Mouse (Mus musculus): ENCODE data around the gene Ndufa4l2. TPM values are rescaled to one million over a fixed set of nuclear protein-coding genes. Genes with fewer than 3 reads are reported as not detected.

The Ndufa4l2 gene
- polyA plus RNA-seq, 1 experiment from 2014 or later: 67.9 TPM

DNA sequence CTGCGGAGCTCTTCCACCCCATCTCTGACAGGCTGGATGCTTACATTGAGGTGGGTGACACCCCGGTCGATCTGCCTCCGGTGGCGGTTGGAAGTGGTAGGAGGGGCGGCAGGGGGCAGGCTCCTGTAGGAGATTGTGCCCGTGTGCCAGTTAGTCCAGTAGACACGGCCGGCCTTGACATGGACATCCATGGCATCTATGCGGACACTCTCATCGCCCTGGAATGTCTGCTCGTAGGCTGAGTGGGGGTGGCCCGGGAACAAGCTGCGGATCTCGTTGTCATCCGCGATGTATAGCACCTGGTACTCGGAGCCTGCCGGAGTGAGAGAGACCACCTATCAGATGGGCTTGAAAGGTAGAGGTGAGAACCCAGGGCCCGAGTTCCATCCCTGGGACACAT is 29.6 kb downstream of the Ndufa4l2 start:
- H3K4me2 ChIP-seq (ENCODE audit: low read depth, low read length): no peak overlapping the region
- no peaks in the 10 kb centered on the region for H3K27me3 ChIP-seq (ENCODE audit: control insufficient read depth, insufficient read depth, low read depth, low read length)
- no peak overlapping the region for H3K27ac ChIP-seq (ENCODE audit: low read length)
- no peaks in the 10 kb centered on the region for H3K36me3 ChIP-seq (ENCODE audit: control insufficient read depth, insufficient read depth)
- no peaks in the 10 kb centered on the region for H3K4me1 ChIP-seq (ENCODE audit: control insufficient read depth, low read depth, low read length)
- H3K9me3 ChIP-seq (replicated peaks; ENCODE audit: control insufficient read depth, low read length): no peaks in the 10 kb centered on the region
- no peak overlapping the region for H3K4me3 ChIP-seq (ENCODE audit: low read depth, low read length)
- H3K9ac ChIP-seq (ENCODE audit: low read depth, low read length): no peak overlapping the region
- ATAC-seq (ENCODE audit: low read depth): no peak
- WGBS (ENCODE audit: insufficient replicate concordance): 80% methylated on average over 20 of the region's 20 CpGs

DNA sequence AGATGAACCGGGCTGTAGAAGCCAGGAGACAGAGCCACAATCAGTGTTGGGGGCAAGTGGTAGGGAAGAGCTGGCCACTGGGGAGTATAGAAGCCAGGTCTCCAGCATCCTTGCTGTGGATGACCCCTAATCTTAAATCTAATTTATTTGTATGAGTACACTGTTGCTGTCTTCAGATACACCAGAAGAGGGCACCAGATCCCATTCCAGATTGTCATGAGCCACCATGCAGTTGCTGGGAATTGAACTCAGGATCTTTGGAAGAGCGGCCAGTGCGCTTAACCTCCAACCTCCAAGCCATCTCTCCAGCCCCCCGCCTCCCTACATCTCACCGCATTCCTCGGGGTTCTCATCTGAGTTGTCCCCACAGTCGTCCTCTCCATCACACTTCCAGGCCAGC is 31.7 kb downstream of the Ndufa4l2 start:
- Histone ChIP-seq H3K36me3 (ENCODE audit: control insufficient read depth, insufficient read depth) (no peaks in the 10 kb centered on the region), H3K4me1 (ENCODE audit: control insufficient read depth, low read depth, low read length) (no peaks in the 10 kb centered on the region)

DNA sequence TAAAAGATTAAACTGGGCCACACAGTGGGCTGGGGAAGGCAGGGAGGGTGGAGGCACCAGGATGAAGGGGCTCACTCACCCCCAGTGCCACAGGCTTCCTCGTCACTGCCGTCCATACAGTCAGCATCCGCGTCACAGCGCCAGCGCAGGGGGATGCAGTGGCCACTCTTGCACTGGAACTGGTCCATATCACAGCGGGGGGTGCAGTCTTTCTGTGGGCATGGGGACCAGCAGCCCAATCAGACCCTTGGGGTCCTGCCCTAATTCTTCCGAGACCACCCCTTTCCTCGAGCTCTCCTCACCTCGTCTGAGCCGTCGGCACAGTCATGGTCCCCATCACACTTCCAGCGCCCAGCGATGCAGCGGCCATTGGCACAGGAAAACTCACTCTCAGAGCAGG is 33.5 kb downstream of the Ndufa4l2 start:
- no peaks in the 10 kb centered on the region for H3K9me3 ChIP-seq (replicated peaks; ENCODE audit: control insufficient read depth, low read length)
- no peaks in the 10 kb centered on the region for H3K36me3 ChIP-seq (ENCODE audit: control insufficient read depth, insufficient read depth)
- 82% methylated on average over 15 of the region's 15 CpGs for WGBS (ENCODE audit: insufficient replicate concordance)

More for the DNA sequence above, 31.7 kb downstream of the Ndufa4l2 start:
- Histone ChIP-seq H3K4me3 (ENCODE audit: low read depth, low read length) (no peak overlapping the region), H3K27me3 (ENCODE audit: control insufficient read depth, insufficient read depth, low read depth, low read length) (no peaks in the 10 kb centered on the region), H3K9me3 (replicated peaks; ENCODE audit: control insufficient read depth, low read length) (no peaks in the 10 kb centered on the region), H3K27ac (ENCODE audit: low read length) (no peak overlapping the region), H3K9ac (ENCODE audit: low read depth, low read length) (no peak overlapping the region), H3K4me2 (ENCODE audit: low read depth, low read length) (no peak overlapping the region)
- WGBS (ENCODE audit: insufficient replicate concordance): 70% methylated on average over 7 of the region's 7 CpGs
- no peak for ATAC-seq (ENCODE audit: low read depth)

DNA sequence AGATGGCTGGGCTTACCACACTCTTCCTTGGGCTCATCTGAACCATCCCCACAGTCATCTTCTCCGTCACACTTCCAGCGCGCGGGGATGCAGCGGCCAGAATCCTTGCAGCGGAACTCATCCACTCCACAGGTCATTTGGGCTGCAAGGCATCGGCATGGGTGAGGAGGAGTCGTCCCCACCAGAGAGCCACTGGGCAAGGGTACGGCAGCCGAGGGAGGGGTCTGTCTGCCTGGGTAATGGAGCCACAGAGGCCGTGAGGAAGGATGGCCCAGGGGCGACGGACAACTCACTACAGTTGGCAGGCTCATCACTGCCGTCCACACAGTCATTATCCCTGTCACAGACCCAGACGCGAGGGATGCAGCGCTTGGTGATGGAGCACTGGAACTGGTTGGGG is 35.1 kb downstream of the Ndufa4l2 start:
- Histone ChIP-seq H3K4me3 (ENCODE audit: low read depth, low read length) (no peak overlapping the region), H3K27ac (ENCODE audit: low read length) (no peak overlapping the region), H3K36me3 (ENCODE audit: control insufficient read depth, insufficient read depth) (no peaks in the 10 kb centered on the region), H3K4me2 (ENCODE audit: low read depth, low read length) (no peak overlapping the region), H3K4me1 (ENCODE audit: control insufficient read depth, low read depth, low read length) (no peaks in the 10 kb centered on the region), H3K9me3 (replicated peaks; ENCODE audit: control insufficient read depth, low read length) (no peaks in the 10 kb centered on the region), H3K9ac (ENCODE audit: low read depth, low read length) (no peak overlapping the region), H3K27me3 (ENCODE audit: control insufficient read depth, insufficient read depth, low read depth, low read length) (no peaks in the 10 kb centered on the region)
- no peak for ATAC-seq (ENCODE audit: low read depth)
- 80% methylated on average over 17 of the region's 17 CpGs for WGBS (ENCODE audit: insufficient replicate concordance)

More for the DNA sequence above, 33.5 kb downstream of the Ndufa4l2 start:
- Histone ChIP-seq H3K4me3 (ENCODE audit: low read depth, low read length) (no peak overlapping the region), H3K4me2 (ENCODE audit: low read depth, low read length) (no peak overlapping the region), H3K27me3 (ENCODE audit: control insufficient read depth, insufficient read depth, low read depth, low read length) (no peaks in the 10 kb centered on the region), H3K9ac (ENCODE audit: low read depth, low read length) (no peak overlapping the region), H3K27ac (ENCODE audit: low read length) (no peak overlapping the region), H3K4me1 (ENCODE audit: control insufficient read depth, low read depth, low read length) (no peaks in the 10 kb centered on the region)
- no peak for ATAC-seq (ENCODE audit: low read depth)

DNA sequence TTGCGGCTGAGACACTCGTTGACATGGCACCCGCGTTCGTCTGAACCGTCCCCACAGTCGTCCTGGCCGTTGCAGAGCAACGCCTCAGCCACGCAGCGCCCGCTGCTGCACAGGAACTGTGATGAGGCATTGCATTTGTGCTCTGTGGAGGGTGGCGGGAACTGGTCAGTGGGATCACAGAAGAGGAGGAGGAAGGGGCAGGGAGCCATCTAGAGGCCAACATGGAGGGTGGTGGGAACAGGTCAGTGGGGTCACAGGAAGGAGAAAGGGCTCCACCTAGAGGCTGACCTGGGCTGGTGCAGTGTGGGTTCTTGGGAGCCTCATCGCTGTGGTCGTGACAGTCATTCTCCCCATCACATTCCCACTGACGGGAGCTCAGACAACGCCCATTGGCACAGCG is 40.9 kb downstream of the Ndufa4l2 start:
- H3K27ac ChIP-seq (ENCODE audit: low read length): no peak overlapping the region
- no peaks in the 10 kb centered on the region for H3K27me3 ChIP-seq (ENCODE audit: control insufficient read depth, insufficient read depth, low read depth, low read length)
- H3K36me3 ChIP-seq (ENCODE audit: control insufficient read depth, insufficient read depth): peaks cover 14% of the 10 kb centered on the region
- 70% methylated on average over 18 of the region's 18 CpGs for WGBS (ENCODE audit: insufficient replicate concordance)
- no peak overlapping the region for H3K4me3 ChIP-seq (ENCODE audit: low read depth, low read length)
- no peaks in the 10 kb centered on the region for H3K9me3 ChIP-seq (replicated peaks; ENCODE audit: control insufficient read depth, low read length)
- no peak overlapping the region for H3K9ac ChIP-seq (ENCODE audit: low read depth, low read length)
- no peak overlapping the region for H3K4me2 ChIP-seq (ENCODE audit: low read depth, low read length)
- no peak for ATAC-seq (ENCODE audit: low read depth)
- H3K4me1 ChIP-seq (ENCODE audit: control insufficient read depth, low read depth, low read length): no peaks in the 10 kb centered on the region

DNA sequence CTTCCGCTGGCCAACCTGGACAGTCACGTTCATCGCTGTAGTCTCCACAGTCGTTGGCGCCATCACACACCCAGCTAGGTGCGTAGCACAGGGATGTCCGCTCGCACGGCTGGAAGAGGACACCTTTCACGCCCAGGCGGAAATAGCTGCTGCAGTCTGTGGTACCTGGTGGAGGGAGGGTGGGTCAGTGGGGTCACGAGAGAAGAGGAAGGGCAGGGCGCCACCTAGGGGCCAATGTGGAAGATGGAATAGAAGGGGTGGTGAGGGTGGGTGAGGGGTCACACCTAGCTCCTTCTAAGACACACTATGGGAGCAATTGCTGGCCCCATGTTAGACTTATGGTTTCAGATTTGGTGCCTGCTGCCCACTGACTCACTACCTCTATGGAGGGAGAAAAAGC is 42.6 kb downstream of the Ndufa4l2 start:
- Histone ChIP-seq H3K9me3 (replicated peaks; ENCODE audit: control insufficient read depth, low read length) (no peaks in the 10 kb centered on the region), H3K27me3 (ENCODE audit: control insufficient read depth, insufficient read depth, low read depth, low read length) (no peaks in the 10 kb centered on the region), H3K27ac (ENCODE audit: low read length) (no peak overlapping the region), H3K4me2 (ENCODE audit: low read depth, low read length) (no peak overlapping the region), H3K9ac (ENCODE audit: low read depth, low read length) (no peak overlapping the region), H3K4me1 (ENCODE audit: control insufficient read depth, low read depth, low read length) (no peaks in the 10 kb centered on the region), H3K4me3 (ENCODE audit: low read depth, low read length) (no peak overlapping the region), H3K36me3 (ENCODE audit: control insufficient read depth, insufficient read depth) (peaks cover 14% of the 10 kb centered on the region)
- WGBS (ENCODE audit: insufficient replicate concordance): 73% methylated on average over 13 of the region's 13 CpGs
- ATAC-seq (ENCODE audit: low read depth): no peak

DNA sequence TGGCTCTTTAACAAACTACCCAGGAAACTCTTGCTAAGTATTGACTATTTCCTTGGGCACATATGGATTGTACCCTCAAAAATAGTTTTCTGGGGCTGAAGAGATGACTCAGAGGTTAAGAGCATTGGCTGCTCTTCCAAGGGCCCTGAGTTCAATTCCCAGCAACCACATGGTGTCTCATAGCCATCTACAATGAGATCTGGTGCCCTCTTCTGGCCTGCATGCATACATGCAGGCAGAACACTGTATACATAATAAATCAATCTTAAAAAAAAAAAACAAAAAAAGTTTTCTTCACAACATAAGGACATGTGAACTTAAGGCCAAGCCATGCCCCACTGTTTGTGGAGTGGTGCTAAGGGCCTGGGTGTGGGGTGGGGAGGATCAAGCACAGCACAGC is 46.4 kb downstream of the Ndufa4l2 start:
- no peak for ATAC-seq (ENCODE audit: low read depth)
- H3K4me3 ChIP-seq (ENCODE audit: low read depth, low read length): no peak overlapping the region

DNA sequence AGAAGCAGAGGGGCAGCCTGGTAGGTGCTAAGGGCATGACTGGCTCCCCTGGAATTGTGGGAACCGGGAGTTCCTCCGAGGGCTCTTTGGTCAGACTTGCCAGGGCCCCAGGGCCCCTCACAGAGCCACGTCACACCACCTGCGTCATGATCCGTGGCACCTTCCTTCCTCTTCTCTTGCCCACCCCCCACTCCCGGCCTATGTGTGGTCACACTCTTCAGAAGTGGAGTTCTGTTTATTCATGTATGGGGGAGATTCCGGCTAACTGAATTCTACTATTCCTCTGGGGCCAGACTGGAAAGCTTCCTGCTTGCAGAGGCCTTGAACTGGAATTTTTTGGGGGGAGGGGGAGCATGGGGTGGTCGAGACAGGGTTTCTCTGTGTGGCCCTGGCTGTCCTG is 49.1 kb downstream of the Ndufa4l2 start:
- Histone ChIP-seq H3K36me3 (ENCODE audit: control insufficient read depth, insufficient read depth) (peaks cover 5% of the 10 kb centered on the region), H3K4me3 (ENCODE audit: low read depth, low read length) (no peak overlapping the region), H3K4me1 (ENCODE audit: control insufficient read depth, low read depth, low read length) (no peaks in the 10 kb centered on the region), H3K27me3 (ENCODE audit: control insufficient read depth, insufficient read depth, low read depth, low read length) (no peaks in the 10 kb centered on the region), H3K4me2 (ENCODE audit: low read depth, low read length) (no peak overlapping the region), H3K9me3 (replicated peaks; ENCODE audit: control insufficient read depth, low read length) (no peaks in the 10 kb centered on the region), H3K9ac (ENCODE audit: low read depth, low read length) (no peak overlapping the region), H3K27ac (ENCODE audit: low read length) (no peak overlapping the region)
- no peak for ATAC-seq (ENCODE audit: low read depth)
- 22% methylated on average over 8 of the region's 8 CpGs for WGBS (ENCODE audit: insufficient replicate concordance)

More for the DNA sequence above, 46.4 kb downstream of the Ndufa4l2 start:
- Histone ChIP-seq H3K27ac (ENCODE audit: low read length) (no peak overlapping the region), H3K4me1 (ENCODE audit: control insufficient read depth, low read depth, low read length) (no peaks in the 10 kb centered on the region), H3K27me3 (ENCODE audit: control insufficient read depth, insufficient read depth, low read depth, low read length) (no peaks in the 10 kb centered on the region), H3K36me3 (ENCODE audit: control insufficient read depth, insufficient read depth) (peaks cover 14% of the 10 kb centered on the region), H3K9ac (ENCODE audit: low read depth, low read length) (no peak overlapping the region), H3K9me3 (replicated peaks; ENCODE audit: control insufficient read depth, low read length) (no peaks in the 10 kb centered on the region), H3K4me2 (ENCODE audit: low read depth, low read length) (no peak overlapping the region)

DNA sequence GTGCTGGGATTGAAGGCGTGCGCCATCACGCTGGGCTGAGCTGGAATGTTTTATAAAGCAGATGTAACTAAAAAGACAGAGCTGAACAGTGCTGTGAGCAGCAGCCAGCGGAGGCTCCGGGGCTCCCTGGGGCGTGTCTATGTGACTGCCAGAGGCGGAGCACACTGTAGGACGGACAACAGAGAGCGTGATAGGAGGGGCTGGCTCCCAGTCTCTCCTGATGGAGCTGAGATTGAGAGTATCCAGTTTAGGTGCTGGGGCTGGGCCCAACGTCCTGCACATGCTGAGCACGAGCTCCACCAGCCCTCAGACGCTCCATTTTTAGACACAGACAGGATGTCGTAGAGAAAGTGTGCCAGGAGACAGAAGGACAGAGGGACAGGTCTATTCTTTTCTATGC is 49.5 kb downstream of the Ndufa4l2 start:
- H3K27me3 ChIP-seq (ENCODE audit: control insufficient read depth, insufficient read depth, low read depth, low read length): no peaks in the 10 kb centered on the region
- H3K9ac ChIP-seq (ENCODE audit: low read depth, low read length): no peak overlapping the region
- no peak overlapping the region for H3K4me2 ChIP-seq (ENCODE audit: low read depth, low read length)
- 34% methylated on average over 13 of the region's 13 CpGs for WGBS (ENCODE audit: insufficient replicate concordance)
- ATAC-seq (ENCODE audit: low read depth): no peak
- H3K27ac ChIP-seq (ENCODE audit: low read length): no peak overlapping the region
- H3K4me3 ChIP-seq (ENCODE audit: low read depth, low read length): no peak overlapping the region
- H3K9me3 ChIP-seq (replicated peaks; ENCODE audit: control insufficient read depth, low read length): no peaks in the 10 kb centered on the region
- H3K4me1 ChIP-seq (ENCODE audit: control insufficient read depth, low read depth, low read length): no peaks in the 10 kb centered on the region
- peaks cover 6% of the 10 kb centered on the region for H3K36me3 ChIP-seq (ENCODE audit: control insufficient read depth, insufficient read depth)
